Mouse (Mus musculus): Measurements from ENCODE around the gene Hist1h4f. TPM values are rescaled to one million over a fixed set of nuclear protein-coding genes. Genes with fewer than 3 reads are reported as not detected.
A peak's percentile ranks its signal among the peaks of the same experiment; 100 is the strongest.
"Not testable (repeated sequence)": the region's sequence is repeated elsewhere in the genome, so short reads cannot be mapped to it uniquely, and the experiment has no call there.

The Hist1h4f gene
- polyA plus RNA-seq, 1 experiment from 2014 or later = 0.56 TPM

- not testable (repeated sequence) for H3K9me3 ChIP-seq; H3K36me3 ChIP-seq; DNase-seq (ENCODE audit: low spot score); H3K27me3 ChIP-seq (ENCODE audit: insufficient read depth, poor library complexity, severe bottlenecking)
- WGBS = 8% methylated on average over 20 of the region's 20 CpGs
- peaks cover 38% of the 10 kb centered on the region for H3K4me1 ChIP-seq (replicated peaks)
- peak overlapping the region; percentile 56 for H3K4me3 ChIP-seq
- H3K27ac ChIP-seq = peak overlapping the region; percentile 91
Observed at GRCm38 (mm10) chr13:23573034-23573897, 21.8 kb upstream of the Hist1h4f start.

DNA sequence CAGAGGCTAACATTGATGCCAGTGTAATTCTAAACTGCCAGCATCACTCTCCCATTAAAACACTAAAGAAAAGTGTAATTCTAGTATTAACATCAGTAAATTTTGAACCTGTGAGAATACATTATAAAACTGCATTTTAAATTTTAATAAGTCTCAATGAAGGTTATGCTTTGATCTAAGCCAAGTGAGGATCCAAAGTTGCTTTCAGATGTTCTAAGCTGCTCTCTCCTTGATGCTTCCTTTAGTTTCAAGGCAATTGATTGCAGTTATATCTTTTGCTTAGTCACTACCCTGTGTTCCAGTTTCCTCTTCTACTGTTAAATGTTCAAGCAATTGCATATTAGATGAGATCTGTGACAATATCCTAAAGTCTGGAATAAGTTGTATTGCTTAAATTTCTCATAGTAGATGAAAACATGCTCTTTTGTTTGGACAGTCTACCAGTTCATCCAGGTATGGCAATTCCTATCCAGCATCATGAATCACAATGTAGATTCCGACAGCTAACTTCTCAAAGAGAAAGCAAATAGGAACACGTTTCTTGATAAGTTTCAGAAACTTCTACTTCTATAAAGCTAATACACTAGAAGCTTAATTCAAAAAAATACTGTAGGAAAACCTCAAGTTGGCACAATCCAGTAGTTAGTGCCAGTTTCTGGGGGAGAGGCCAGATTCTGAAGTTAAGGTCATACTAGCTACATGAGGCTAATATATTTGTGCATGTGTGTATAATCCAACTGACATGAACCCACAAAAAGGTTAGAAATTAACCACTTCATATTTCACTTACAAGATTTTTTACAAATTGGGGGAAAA is 21.0 kb upstream of the Hist1h4f start:
- H3K4me3 ChIP-seq = peak overlapping the region; percentile 56
- peaks cover 38% of the 10 kb centered on the region for H3K4me1 ChIP-seq (replicated peaks)
- no peaks in the 10 kb centered on the region for H3K9me3 ChIP-seq
- H3K27me3 ChIP-seq (ENCODE audit: insufficient read depth, poor library complexity, severe bottlenecking) = no peaks in the 10 kb centered on the region
- no peaks in the 10 kb centered on the region for H3K36me3 ChIP-seq
- WGBS = 45% methylated on average over 2 of the region's 2 CpGs
- peak overlapping the region; percentile 91 for H3K27ac ChIP-seq
- DNase-seq (ENCODE audit: low spot score) = no peak

- H3K36me3 ChIP-seq; DNase-seq (ENCODE audit: low spot score): not testable (repeated sequence)
- H3K27ac ChIP-seq = peak overlapping the region; percentile 98
Observed at GRCm38 (mm10) chr13:23571504-23572217, 20.2 kb upstream of the Hist1h4f start.

DNA sequence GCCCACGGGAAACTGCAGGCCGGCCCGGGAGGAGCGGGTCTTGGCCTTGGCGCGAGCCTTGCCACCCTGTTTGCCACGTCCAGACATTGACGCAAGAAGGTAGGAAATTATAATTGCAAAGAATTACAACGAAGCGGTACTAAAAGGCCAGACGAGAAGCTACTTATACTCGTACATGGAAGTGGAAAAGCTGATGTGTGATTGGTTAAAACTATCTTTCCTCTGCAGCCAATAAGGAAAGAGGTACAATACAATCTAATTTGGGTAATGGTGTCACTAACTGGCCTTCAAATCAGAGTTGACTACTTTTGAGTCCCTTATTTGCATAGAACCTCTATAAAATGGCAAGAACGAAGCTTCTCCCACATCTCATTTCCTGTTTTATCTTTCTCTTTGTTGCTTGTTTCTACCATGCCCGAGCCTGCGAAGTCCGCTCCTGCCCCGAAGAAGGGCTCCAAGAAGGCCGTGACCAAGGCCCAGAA is 19.6 kb upstream of the Hist1h4f start, which contains the start of the genes Hist1h2ae and Hist1h2bg:
TSS of gene Hist1h2ae (minus strand) at position 199 of the 482 bp plus-strand sequence.
TSS of gene Hist1h2bg (plus strand) at position 375 of the 482 bp plus-strand sequence.
- peak; percentile 74 for DNase-seq (ENCODE audit: low spot score)
- no peaks in the 10 kb centered on the region for H3K36me3 ChIP-seq
- WGBS = under 1% methylated on average over 18 of the region's 18 CpGs

More at GRCm38 (mm10) chr13:23571504-23572217, 20.2 kb upstream of the Hist1h4f start:
- not testable (repeated sequence) for H3K9me3 ChIP-seq; H3K27me3 ChIP-seq (ENCODE audit: insufficient read depth, poor library complexity, severe bottlenecking)
- WGBS = under 1% methylated on average over 16 of the region's 34 CpGs
- peaks cover 30% of the 10 kb centered on the region for H3K4me1 ChIP-seq (replicated peaks)
- H3K4me3 ChIP-seq = peak overlapping the region; percentile 56

GRCm38 (mm10) chr13:23570261-23571021 is 19.0 kb upstream of the Hist1h4f start:
- H3K27me3 ChIP-seq (ENCODE audit: insufficient read depth, poor library complexity, severe bottlenecking); H3K36me3 ChIP-seq; H3K9me3 ChIP-seq; DNase-seq (ENCODE audit: low spot score): not testable (repeated sequence)
- H3K4me3 ChIP-seq = peak overlapping the region; percentile 56
- H3K27ac ChIP-seq = peak overlapping the region; percentile 98
- H3K4me1 ChIP-seq (replicated peaks) = peaks cover 22% of the 10 kb centered on the region
- WGBS = 2% methylated on average over 29 of the region's 41 CpGs

More for the DNA sequence above, 19.6 kb upstream of the Hist1h4f start, which contains the start of the genes Hist1h2ae and Hist1h2bg:
- Histone ChIP-seq H3K27me3 (ENCODE audit: insufficient read depth, poor library complexity, severe bottlenecking) (no peaks in the 10 kb centered on the region), H3K4me3 (peak within 1 kb of the TSS; percentile 56), H3K4me1 (replicated peaks) (peaks cover 24% of the 10 kb centered on the region), H3K27ac (peak within 1 kb of the TSS; percentile 98), H3K9me3 (no peaks in the 10 kb centered on the region)

GRCm38 (mm10) chr13:23564482-23564881 is 13.0 kb upstream of the Hist1h4f start:
- no peak for DNase-seq (ENCODE audit: low spot score)
- 78% methylated on average over 2 of the region's 2 CpGs for WGBS

GRCm38 (mm10) chr13:23562699-23563462 is 11.4 kb upstream of the Hist1h4f start:
- peak; percentile 47 for DNase-seq (ENCODE audit: low spot score)
- H3K4me3 ChIP-seq = peak overlapping the region; percentile 54
- 4% methylated on average over 18 of the region's 18 CpGs for WGBS
- H3K4me1 ChIP-seq (replicated peaks) = 0 out of 2 replicates have a peak, but pooled peaks cover 5% of the 10 kb centered on the region
- H3K9me3 ChIP-seq = no peaks in the 10 kb centered on the region
- peak overlapping the region; percentile 98 for H3K27ac ChIP-seq
- H3K27me3 ChIP-seq (ENCODE audit: insufficient read depth, poor library complexity, severe bottlenecking) = no peaks in the 10 kb centered on the region
- no peaks in the 10 kb centered on the region for H3K36me3 ChIP-seq

More at GRCm38 (mm10) chr13:23564482-23564881, 13.0 kb upstream of the Hist1h4f start:
- 0 out of 2 replicates have a peak, but pooled peaks cover 5% of the 10 kb centered on the region for H3K4me1 ChIP-seq (replicated peaks)
- H3K27ac ChIP-seq = peak overlapping the region; percentile 98
- no peaks in the 10 kb centered on the region for H3K9me3 ChIP-seq
- H3K36me3 ChIP-seq = no peaks in the 10 kb centered on the region
- no peak overlapping the region for H3K4me3 ChIP-seq
- H3K27me3 ChIP-seq (ENCODE audit: insufficient read depth, poor library complexity, severe bottlenecking) = no peaks in the 10 kb centered on the region

DNA sequence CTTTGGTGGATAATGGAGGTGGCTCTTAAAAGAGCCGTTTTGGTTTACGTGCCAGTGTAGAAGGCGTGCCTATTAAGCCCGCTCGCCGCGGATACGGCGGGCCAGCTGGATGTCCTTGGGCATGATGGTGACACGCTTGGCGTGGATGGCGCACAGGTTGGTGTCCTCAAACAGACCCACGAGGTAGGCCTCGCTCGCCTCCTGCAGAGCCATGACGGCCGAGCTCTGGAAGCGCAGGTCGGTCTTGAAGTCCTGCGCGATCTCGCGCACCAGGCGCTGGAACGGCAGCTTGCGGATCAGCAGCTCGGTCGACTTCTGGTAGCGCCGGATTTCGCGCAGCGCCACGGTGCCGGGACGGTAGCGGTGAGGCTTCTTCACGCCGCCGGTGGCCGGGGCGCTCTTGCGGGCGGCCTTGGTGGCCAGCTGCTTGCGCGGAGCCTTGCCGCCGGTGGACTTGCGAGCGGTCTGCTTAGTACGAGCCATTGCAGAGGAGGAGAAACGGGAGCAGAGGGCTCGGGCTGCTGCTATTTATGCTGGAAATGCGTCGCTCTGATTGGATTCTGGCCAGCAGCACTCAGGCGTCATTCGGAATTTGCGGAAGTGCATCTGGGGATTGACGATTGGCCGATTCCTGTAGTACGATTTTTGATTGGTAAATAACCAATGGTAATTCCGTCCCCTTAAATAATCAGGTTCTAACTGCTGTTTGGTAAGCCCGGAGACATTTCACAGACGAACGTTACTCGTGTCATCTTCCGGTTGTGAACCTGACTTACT is 10.6 kb upstream of the Hist1h4f start, which contains the start of gene Hist1h3e:
TSS of gene Hist1h3e (minus strand) at position 487 of the 777 bp plus-strand sequence.
- WGBS = under 1% methylated on average over 67 of the region's 67 CpGs
- Histone ChIP-seq H3K4me3 (peak within 1 kb of the TSS; percentile 54), H3K27ac (peak within 1 kb of the TSS; percentile 98)
- peak; percentile 93 for DNase-seq (ENCODE audit: low spot score)
- not testable (repeated sequence) for H3K27me3 ChIP-seq (ENCODE audit: insufficient read depth, poor library complexity, severe bottlenecking); H3K9me3 ChIP-seq; H3K4me1 ChIP-seq (replicated peaks); H3K36me3 ChIP-seq

DNA sequence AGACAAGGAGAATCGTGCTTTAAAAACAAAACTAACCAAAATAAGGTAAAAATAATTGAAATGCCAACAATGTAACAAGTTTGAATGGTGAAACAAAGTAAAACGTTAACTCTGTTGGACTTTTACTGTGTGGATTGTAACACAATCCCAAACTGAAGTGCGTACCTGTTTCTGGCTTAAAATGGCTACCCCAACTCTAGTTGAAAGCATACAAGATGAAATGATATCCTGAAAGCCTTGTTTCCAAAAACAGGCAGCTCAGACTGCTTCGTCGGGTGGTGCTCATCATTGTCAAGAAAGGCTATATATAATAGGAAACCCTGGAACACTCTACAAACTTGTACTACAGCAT is 10.1 kb upstream of the Hist1h4f start:
- Histone ChIP-seq H3K4me3 (peak overlapping the region; percentile 54), H3K27ac (peak overlapping the region; percentile 98; the same call in 1 of the 2 replicates)
- 1% methylated on average over 2 of the region's 5 CpGs for WGBS

GRCm38 (mm10) chr13:23560699-23561098 is 9.3 kb upstream of the Hist1h4f start:
- not testable (repeated sequence) for H3K27me3 ChIP-seq (ENCODE audit: insufficient read depth, poor library complexity, severe bottlenecking); H3K4me1 ChIP-seq (replicated peaks); H3K36me3 ChIP-seq; H3K9me3 ChIP-seq; DNase-seq (ENCODE audit: low spot score)
- whole genome bisulfite sequencing = 23% methylated on average over 2 of the region's 2 CpGs
- H3K4me3 ChIP-seq = peak overlapping the region; percentile 21; the same call in 1 of the 2 replicates
- H3K27ac ChIP-seq = peak overlapping the region; percentile 74

More for the DNA sequence above, 10.1 kb upstream of the Hist1h4f start:
- H3K36me3 ChIP-seq; DNase-seq (ENCODE audit: low spot score); H3K9me3 ChIP-seq; H3K27me3 ChIP-seq (ENCODE audit: insufficient read depth, poor library complexity, severe bottlenecking); H3K4me1 ChIP-seq (replicated peaks): not testable (repeated sequence)
